Mouse (Mus musculus): ENCODE results near the gene Mrps24.

DNA sequence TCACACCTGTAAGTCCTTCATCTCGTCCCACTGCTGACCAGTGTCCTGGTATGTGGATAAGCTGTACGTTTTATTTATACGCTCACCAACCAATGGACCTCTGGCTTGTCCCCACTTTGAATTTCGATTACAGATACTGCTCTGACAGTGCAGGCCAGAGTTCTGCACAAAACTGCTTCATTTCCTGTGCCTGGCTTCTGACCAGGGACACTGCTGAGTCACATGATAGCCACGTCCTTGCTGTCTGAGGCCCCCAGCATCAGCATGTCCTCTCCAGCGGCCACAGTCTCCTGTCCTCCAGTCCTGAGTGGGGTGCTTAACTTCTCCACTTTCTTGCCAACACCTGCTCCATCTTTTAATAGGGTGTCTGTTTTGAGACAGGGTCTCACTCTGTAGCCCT lies 32.9 kb downstream of the Mrps24 start:
- no peak for TF ChIP-seq CTCF (IDR thresholded peaks at IDR 0.05; ENCODE audit: low read depth)
- no peak for TF ChIP-seq EP300 (IDR thresholded peaks at IDR 0.05; ENCODE audit: low read depth)
